Mouse (Mus musculus) adrenal gland, postnatal 10 days (tissue): Measurements from ENCODE around the gene Sec11a. TPM values are rescaled to one million over a fixed set of nuclear protein-coding genes. Genes with fewer than 3 reads are reported as not detected.

Experiments used
- DNase-seq: peaks from one replicate; pipeline ENCODE4 v3.0.0; 2021; ENCODE audit warnings: mixed read lengths
- total RNA-seq, 2 experiments: library from RNA; stranded (reverse); gene quantifications; 2 replicates each; pipeline ENCODE4 v1.2.3; 2021

Sec11a gene
- total RNA-seq, 2 experiments from 2014 or later: 113 to 124 TPM

- no peak for DNase-seq
These were observed 50.4 kb downstream of the Sec11a start for GRCm38 (mm10) chr7:80897134-80897533.

GRCm38 (mm10) chr7:80894815-80895519, 52.6 kb downstream of the Sec11a start:
- DNase-seq: no peak

DNA sequence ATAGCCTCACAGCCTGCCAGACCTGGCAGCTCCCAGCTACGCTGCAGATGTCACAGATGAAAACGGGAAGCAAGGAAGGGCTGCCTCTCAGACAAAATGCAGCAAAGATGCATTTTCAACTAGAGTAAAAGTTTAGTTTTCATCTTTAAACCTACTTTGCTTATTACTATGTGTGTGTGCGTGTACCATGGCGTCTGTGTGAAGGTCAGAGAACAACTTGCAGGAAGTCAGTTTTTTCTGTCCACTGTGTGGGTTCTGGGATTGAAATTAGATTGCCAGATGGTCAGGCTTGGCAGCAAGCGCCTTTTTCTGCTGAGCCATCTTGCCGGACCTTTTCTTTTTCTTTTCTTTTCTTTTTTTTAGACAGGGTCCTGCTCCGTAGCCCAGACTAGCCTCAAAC, 53.4 kb downstream of the Sec11a start:
- no peak for DNase-seq

GRCm38 (mm10) chr7:80893753-80894129, 53.8 kb downstream of the Sec11a start:
- peak; percentile 52 for DNase-seq

- DNase-seq: peak; percentile 45
These were observed 54.4 kb downstream of the Sec11a start for GRCm38 (mm10) chr7:80893086-80893752.

GRCm38 (mm10) chr7:80889841-80890241, 57.7 kb downstream of the Sec11a start:
- DNase-seq: peak; percentile 67

- DNase-seq: peak; percentile 73
These were observed 58.5 kb downstream of the Sec11a start for GRCm38 (mm10) chr7:80889021-80889511.

GRCm38 (mm10) chr7:80888595-80888994, 59.0 kb downstream of the Sec11a start:
- DNase-seq: peak; percentile 56

DNA sequence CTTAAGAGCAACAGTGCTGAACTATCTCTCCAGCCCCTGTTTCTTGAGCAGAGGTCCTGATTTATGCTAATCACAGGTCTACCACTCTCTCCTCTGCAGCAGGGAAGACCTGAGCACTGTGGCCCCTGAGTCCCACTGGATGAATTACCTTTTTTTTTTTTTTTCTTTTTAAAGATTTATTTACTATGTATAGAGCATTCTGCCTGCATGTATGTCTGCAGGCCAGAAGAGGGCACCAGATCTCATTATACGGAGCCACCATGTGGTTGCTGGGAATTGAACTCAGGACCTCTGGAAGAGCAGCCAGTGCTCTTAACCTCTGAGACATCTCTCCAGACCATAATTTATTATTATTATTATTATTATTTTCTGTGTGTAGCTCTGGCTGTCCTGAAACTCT, 61.9 kb downstream of the Sec11a start:
- DNase-seq: no peak

DNA sequence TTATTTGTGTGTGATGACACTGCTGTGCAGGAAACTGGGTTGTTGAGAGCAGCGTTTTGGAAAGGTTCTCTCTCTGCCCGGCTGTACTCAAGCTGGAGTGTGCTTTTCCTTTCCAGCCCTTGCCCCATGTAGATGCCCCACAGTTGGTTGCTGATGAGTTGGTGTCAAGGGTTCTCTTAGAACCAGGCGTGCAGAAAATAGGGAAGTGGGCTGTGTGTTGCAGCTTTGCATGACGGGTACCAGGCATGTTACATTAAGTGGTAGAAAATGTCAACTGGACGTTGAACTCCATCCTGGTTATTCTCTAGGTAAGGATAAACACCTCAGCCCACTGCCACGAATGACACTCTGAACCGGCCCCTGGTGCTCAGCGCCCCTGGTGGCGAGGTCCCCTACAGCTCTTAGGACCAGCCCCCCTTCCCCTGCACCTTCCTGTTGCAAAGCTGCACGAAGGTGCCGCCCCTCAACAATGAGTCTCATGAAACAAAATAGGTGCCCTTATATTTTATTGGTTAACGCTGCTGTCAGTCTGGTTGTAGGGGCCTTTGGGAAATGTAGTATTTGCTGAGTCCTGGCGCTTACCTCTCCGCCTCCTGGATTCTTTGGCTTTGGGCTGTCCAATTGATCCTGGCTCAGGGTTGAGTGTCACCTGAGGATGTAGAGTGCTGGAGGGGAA, 64.6 kb downstream of the Sec11a start:
- peak; percentile 51 for DNase-seq

- DNase-seq: no peak
These were observed 71.9 kb downstream of the Sec11a start for GRCm38 (mm10) chr7:80875727-80876126.

GRCm38 (mm10) chr7:80873631-80874030, 73.9 kb downstream of the Sec11a start:
- no peak for DNase-seq

- DNase-seq: no peak
These were observed 74.5 kb downstream of the Sec11a start for GRCm38 (mm10) chr7:80873038-80873437.

GRCm38 (mm10) chr7:80868686-80869085, 78.9 kb downstream of the Sec11a start:
- no peak for DNase-seq

GRCm38 (mm10) chr7:80866514-80867147, 80.9 kb downstream of the Sec11a start:
- DNase-seq: no peak

DNA sequence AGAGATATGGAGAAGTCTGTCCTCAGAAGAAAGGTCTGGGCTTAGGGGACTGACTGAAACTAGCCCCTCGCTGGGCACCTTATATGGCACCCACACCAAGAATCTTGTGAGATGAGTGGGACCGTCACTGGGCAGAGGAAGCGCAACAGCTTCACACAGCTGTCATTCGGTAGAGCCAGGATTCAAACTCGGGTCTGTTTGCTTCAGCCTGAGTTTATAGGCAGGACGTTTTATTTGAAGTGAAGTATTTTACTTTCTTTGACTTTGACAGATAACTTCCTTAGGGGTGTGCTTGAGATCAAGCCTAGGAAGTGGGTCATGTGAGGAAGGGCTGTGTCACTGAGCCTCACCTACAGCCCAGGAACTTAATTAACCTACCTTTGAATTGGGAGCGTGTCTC, 82.1 kb downstream of the Sec11a start:
- DNase-seq: no peak

GRCm38 (mm10) chr7:80864831-80865230, 82.7 kb downstream of the Sec11a start:
- DNase-seq: no peak

- DNase-seq: no peak
These were observed 83.4 kb downstream of the Sec11a start for GRCm38 (mm10) chr7:80864151-80864550.

DNA sequence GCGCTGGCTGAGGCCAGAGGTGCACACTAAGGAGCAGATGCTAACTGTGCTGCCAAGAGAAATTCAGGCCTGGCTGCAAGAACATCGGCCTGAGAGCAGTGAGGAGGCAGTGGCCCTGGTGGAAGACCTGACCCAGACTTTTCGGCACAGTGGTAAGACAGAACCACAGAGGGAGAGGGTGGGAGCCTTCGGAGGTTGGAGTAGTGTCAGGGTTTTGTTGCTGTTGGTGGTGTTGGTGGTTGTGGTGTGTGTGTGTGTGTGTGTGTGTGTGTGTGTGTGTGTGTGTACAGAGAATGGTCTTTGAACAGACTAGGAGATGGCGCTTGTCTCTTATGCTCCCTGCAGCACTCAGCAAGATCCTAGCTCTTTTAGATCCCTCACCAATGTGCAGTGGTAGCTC, 84.1 kb downstream of the Sec11a start:
- DNase-seq: no peak

- no peak for DNase-seq
These were observed 85.1 kb downstream of the Sec11a start for GRCm38 (mm10) chr7:80862475-80862874.

- DNase-seq: peak; percentile 92
These were observed 86.8 kb downstream of the Sec11a start, which contains the start of gene Zscan2 for GRCm38 (mm10) chr7:80860729-80861274. TSS of gene Zscan2 (plus strand) at chr7:80860920.

GRCm38 (mm10) chr7:80860227-80860626, 87.4 kb downstream of the Sec11a start:
- DNase-seq: peak; percentile 74
